Mouse (Mus musculus) forebrain, embryonic 14.5 days (tissue): ENCODE data around the gene Accs. TPM values are rescaled to one million over a fixed set of nuclear protein-coding genes. Genes with fewer than 3 reads are reported as not detected.

Source experiments
- ATAC-seq: fragments of 200-750 bp; cut with Nextera tagmentation; 2 replicates; pipeline ENCODE4 v1.8.0; 2017; ENCODE audit warnings: mild to moderate bottlenecking, moderate library complexity
- DNase-seq: peaks from one replicate; pipeline ENCODE4 v3.0.0-alpha.2; 2015; ENCODE audit warnings: low spot score
- H3K27ac ChIP-seq: fragments of 300-500 bp; sonication (generic); 2 replicates; pipeline ENCODE4 v1.5.1; 2014; ENCODE audit warnings: low read depth, mild to moderate bottlenecking, control low read depth, low read length, moderate library complexity
- H3K27me3 ChIP-seq: fragments of 300-500 bp; sonication (generic); replicated peaks from 2 replicates; pipeline ENCODE4 v1.6.1; 2014; ENCODE audit warnings: low read length, control low read depth, mixed read lengths; ENCODE audit not compliant: control insufficient read depth, insufficient read depth
- H3K36me3 ChIP-seq: fragments of 300-500 bp; sonication (generic); 2 replicates; pipeline ENCODE4 v1.6.1; 2014; ENCODE audit warnings: low read length, control low read depth; ENCODE audit not compliant: control insufficient read depth, insufficient read depth
- H3K4me1 ChIP-seq: fragments of 300-500 bp; sonication (generic); 2 replicates; pipeline ENCODE4 v1.6.1; 2014; ENCODE audit warnings: antibody characterized with exemption, low read length, control low read depth; ENCODE audit not compliant: control insufficient read depth, insufficient read depth
- H3K4me2 ChIP-seq: fragments of 300-500 bp; sonication (generic); 2 replicates; pipeline ENCODE4 v1.6.1; 2014; ENCODE audit warnings: mild to moderate bottlenecking, control low read depth, low read length
- H3K4me3 ChIP-seq: fragments of 300-500 bp; sonication (generic); 2 replicates; pipeline ENCODE4 v1.5.1; 2014; ENCODE audit warnings: low read depth, low read length, control low read depth
- H3K9ac ChIP-seq: fragments of 300-500 bp; sonication (generic); 2 replicates; pipeline ENCODE4 v1.6.1; 2014; ENCODE audit warnings: mild to moderate bottlenecking, low read length, control low read depth, moderate library complexity
- H3K9me3 ChIP-seq: fragments of 300-500 bp; sonication (generic); replicated peaks from 2 replicates; pipeline ENCODE4 v1.6.1; 2016; ENCODE audit warnings: low read length, control low read depth, mixed read lengths; ENCODE audit not compliant: control insufficient read depth
- WGBS: fragments of 180-500 bp; shearing (Covaris S2); extraction: QIAGEN DNeasy Blood & Tissue Kit; methylation state at CpG from one replicate; pipeline ENCODE4 v1.1.7; 2014; 5-methylcytosine and 5-hydroxymethylcytosine counted together
- polyA plus RNA-seq: library from polyadenylated mRNA; unstranded; fragments of >200 nt; fragmentation: Nextera tagmentation; extraction: Ambion mirVana; gene quantifications from 2 replicates; pipeline ENCODE4 v1.2.1, GENCODE M21; 2014

The Accs gene
- polyA plus RNA-seq, 1 experiment from 2014 or later, result 8.0 TPM

DNA sequence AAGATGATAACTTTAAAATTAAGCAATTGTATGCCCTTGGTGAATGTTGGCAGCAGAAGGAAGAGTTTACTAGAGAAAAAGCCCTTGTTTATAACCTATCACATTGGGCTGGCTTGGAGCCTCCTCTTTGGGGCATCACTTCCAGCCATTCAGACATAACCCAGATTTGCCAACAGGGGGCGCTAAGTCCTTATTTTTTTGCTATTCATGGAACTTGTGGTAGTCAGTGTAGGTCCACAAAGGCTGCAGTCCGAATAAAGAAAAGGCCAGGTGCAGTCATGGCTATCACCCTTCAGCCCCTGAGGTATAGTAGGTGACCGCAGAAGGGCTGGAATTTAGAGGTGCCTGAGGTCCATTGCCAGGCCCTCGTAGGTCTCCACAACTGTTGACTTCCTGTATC lies 21.1 kb upstream of the Accs start:
- Histone ChIP-seq H3K4me1 (0 out of 2 replicates have a peak, but pooled peaks cover 3% of the 10 kb centered on the region), H3K27me3 (no peaks in the 10 kb centered on the region), H3K4me3 (no peak overlapping the region), H3K36me3 (no peaks in the 10 kb centered on the region), H3K9ac (no peak overlapping the region), H3K27ac (no peak overlapping the region), H3K9me3 (no peaks in the 10 kb centered on the region), H3K4me2 (no peak overlapping the region)
- peak; percentile 71 for ATAC-seq
- WGBS, result 38% methylated on average over 4 of the region's 4 CpGs
- DNase-seq, result peak; percentile 85

DNA sequence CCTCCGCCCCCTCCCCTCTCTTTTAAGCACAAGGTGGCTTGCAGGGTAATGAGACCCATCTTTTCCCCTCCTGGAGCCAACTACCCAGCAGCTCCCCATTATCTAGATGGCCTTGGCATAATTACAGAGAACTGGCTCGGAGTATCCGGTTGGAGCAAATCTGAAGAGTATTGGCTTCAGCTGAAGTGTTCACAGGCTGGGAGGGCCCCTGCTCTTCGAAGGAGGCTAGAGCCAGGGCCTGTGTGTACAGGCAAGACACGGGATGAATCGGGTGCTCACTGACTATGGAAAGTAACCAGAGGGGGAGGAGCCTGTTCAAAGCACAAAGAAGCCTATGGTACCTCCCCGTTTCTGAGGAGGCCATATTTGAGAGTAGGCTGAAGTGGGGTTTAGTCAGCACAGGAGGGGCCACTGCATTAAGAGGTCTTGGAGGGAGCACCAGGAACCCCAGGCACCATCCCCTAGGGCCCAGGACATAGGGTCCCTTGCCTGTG lies 19.4 kb upstream of the Accs start, which contains the start of gene Accsl:
Gene Accsl (minus strand): TSS at position 51 of the 494 bp plus-strand sequence.
- Histone ChIP-seq H3K27me3 (no peaks in the 10 kb centered on the region), H3K4me2 (no peak within 1 kb of the TSS), H3K36me3 (no peaks in the 10 kb centered on the region), H3K9ac (no peak within 1 kb of the TSS), H3K4me3 (no peak within 1 kb of the TSS), H3K9me3 (no peaks in the 10 kb centered on the region), H3K4me1 (0 out of 2 replicates have a peak, but pooled peaks cover 3% of the 10 kb centered on the region), H3K27ac (no peak within 1 kb of the TSS)
- WGBS, result 51% methylated on average over 7 of the region's 7 CpGs
- peak; percentile 20 for DNase-seq
- peak; percentile 8; the same call in 1 of the 2 replicates for ATAC-seq

DNA sequence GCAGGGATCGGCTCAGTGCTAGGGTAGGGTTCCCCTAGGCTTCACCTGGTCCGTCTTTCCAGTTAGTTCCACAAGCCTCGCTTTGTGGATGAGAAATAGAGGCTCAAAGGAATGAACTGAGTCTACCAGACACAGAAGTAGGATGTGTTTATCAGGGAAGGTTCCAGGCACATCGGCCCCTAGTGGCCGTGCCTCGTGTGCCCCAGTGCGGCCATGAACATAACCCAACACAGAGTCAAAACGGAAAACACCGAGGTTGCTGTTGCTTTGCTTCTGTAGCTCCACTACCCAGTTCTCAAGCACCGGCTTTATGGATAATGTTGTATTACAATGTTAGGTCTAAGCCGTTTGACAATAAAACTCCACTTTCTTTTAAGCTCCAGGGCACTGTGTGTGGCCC lies 18.8 kb upstream of the Accs start:
- Histone ChIP-seq H3K27me3 (no peaks in the 10 kb centered on the region), H3K36me3 (no peaks in the 10 kb centered on the region), H3K4me3 (no peak overlapping the region), H3K9ac (no peak overlapping the region), H3K4me2 (no peak overlapping the region), H3K9me3 (no peaks in the 10 kb centered on the region), H3K27ac (no peak overlapping the region), H3K4me1 (0 out of 2 replicates have a peak, but pooled peaks cover 3% of the 10 kb centered on the region)
- WGBS, result 88% methylated on average over 11 of the region's 11 CpGs
- ATAC-seq (no peak), DNase-seq (no peak)

DNA sequence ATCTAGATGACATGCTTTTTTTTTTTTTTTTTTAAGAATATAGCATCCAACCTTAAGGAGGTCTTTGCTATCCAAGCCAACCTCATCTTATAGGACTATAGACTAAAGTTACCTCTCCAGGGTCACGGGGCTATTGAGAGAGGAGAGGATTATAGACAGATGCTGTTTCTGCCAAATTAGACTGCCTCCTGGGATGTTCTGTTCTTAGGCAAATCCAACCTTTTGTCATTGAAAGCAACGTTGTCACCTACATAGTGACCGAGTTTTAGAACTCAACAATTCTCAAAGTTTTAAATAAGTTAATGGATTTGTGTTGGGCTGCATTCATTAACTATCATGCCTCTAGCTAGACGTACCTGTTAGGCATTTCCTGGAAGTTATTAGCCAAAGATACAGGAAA lies 13.5 kb upstream of the Accs start:
- H3K4me2 ChIP-seq, result no peak overlapping the region
- H3K4me1 ChIP-seq, result no peaks in the 10 kb centered on the region
- no peaks in the 10 kb centered on the region for H3K36me3 ChIP-seq
- 55% methylated on average over 4 of the region's 4 CpGs for WGBS
- H3K27ac ChIP-seq, result no peak overlapping the region
- no peak for ATAC-seq
- no peaks in the 10 kb centered on the region for H3K27me3 ChIP-seq
- H3K9me3 ChIP-seq, result no peaks in the 10 kb centered on the region
- H3K4me3 ChIP-seq, result no peak overlapping the region
- no peak overlapping the region for H3K9ac ChIP-seq
- DNase-seq, result no peak

DNA sequence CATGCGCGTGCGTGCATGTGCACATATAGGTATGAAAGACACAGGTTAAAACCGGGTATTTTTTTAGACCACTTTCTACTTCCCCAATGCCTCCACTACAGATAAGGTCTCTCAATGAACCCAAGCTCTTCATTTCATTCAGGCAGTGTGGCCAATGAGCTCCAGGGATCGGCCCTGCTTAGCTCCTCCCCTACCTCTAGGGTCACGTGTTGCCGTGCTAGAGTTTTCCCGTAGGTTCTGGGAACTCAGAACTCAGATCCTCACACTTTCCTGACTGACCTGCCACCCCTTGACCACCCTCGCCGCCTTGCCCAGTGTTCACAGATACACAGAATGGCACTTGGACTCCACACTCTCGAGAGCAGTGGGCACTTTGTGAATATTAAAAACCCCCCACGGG lies 9.1 kb upstream of the Accs start:
- no peak overlapping the region for H3K4me3 ChIP-seq
- no peaks in the 10 kb centered on the region for H3K36me3 ChIP-seq
- no peaks in the 10 kb centered on the region for H3K9me3 ChIP-seq
- no peaks in the 10 kb centered on the region for H3K4me1 ChIP-seq
- ATAC-seq, result no peak
- no peak for DNase-seq
- 76% methylated on average over 12 of the region's 12 CpGs for WGBS
- H3K4me2 ChIP-seq, result no peak overlapping the region
- H3K27ac ChIP-seq, result no peak overlapping the region
- no peaks in the 10 kb centered on the region; the same call in 1 of the 2 replicates for H3K27me3 ChIP-seq
- no peak overlapping the region for H3K9ac ChIP-seq

DNA sequence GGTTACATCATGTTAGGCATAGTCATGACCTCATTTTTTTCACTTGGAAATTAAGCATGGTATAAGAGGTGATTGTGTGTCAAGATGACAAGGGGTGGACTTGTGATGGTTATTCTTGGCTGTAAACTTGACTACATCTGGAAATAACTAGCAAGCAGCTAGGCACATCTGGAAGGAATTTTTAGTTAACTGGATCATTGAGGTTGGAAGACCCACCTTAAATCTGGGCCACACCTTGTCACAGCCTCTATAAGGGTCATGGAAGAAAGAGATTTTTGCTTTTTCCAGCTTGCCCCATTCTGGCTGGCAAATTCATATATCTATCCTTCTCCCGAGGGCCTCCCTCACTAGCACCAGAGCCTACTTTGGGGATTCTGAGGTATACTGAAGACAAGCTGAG lies 1.6 kb upstream of the Accs start:
- H3K9me3 ChIP-seq, result no peaks in the 10 kb centered on the region

DNA sequence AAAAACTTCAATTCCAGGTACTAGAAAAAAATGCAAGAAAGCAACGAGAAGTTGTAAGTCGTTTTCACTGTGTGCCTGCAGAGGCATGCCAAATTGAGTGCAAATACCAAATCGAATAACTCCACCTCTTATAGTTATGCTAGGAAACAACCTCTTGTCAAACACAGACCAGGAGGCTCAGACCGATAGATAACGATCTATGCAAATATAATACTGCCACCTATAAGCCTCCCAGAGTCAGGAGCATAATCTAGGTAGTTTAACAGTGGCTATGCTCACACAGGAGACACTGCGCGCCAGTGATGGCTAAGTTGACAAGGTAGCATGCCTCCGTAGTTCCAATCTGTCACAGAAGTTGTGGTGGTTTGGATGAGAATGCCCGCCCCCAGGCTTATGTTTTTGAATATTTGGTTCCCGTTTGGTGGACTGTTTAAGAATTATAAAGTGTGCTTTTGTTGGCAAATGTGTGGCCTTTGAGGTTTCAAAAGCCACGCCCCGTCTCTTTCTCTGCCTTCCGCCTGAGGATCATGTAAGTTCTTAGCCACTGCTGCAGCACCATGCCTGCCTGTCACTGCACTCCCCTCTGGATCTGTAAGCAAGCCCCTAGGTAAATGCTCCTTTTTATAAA lies 688 bp upstream of the Accs start:
- Histone ChIP-seq H3K4me1 (peaks cover 9% of the 10 kb centered on the region; the same call in 1 of the 2 replicates), H3K4me2 (peak overlapping the region; percentile 70), H3K4me3 (peak overlapping the region; percentile 65; the same call in 1 of the 2 replicates), H3K36me3 (peaks cover 13% of the 10 kb centered on the region), H3K27ac (no peak overlapping the region), H3K9ac (0 out of 2 replicates have a peak overlapping the region, but pooled peaks have one; percentile 78), H3K27me3 (no peaks in the 10 kb centered on the region; the same call in 1 of the 2 replicates), H3K9me3 (no peaks in the 10 kb centered on the region)
- no peak for DNase-seq
- 47% methylated on average over 13 of the region's 13 CpGs for WGBS
- no peak for ATAC-seq

More for the DNA sequence above, 1.6 kb upstream of the Accs start:
- H3K27me3 ChIP-seq, result no peaks in the 10 kb centered on the region; the same call in 1 of the 2 replicates
- WGBS, result 97% methylated on average over 1 of the region's 1 CpGs
- H3K9ac ChIP-seq, result no peak overlapping the region
- H3K36me3 ChIP-seq, result peaks cover 9% of the 10 kb centered on the region; the same call in 1 of the 2 replicates
- H3K4me2 ChIP-seq, result no peak overlapping the region
- H3K27ac ChIP-seq, result no peak overlapping the region
- peaks cover 9% of the 10 kb centered on the region; the same call in 1 of the 2 replicates for H3K4me1 ChIP-seq
- ATAC-seq (no peak), DNase-seq (no peak)
- H3K4me3 ChIP-seq, result no peak overlapping the region

DNA sequence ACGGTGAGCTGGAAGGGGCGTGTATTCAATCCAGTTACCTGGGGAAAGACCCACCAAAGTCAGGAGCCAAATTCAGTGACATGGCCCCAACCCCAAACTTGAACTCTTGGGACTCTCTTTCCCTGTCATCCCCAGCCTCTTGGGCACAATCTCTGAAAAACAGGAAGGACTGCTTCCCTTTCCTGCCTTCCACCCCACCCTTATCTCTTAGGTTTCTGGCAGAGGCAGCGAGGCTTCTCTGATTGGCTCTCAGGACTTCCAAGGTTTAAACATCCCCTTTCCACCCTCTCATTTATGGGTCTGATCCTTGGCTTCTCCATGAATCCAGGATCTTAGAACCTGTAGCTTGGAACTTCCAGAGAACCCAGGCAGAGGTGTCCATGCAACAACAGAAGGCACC lies 8.4 kb downstream of the Accs start:
- WGBS, result 98% methylated on average over 3 of the region's 3 CpGs
- ATAC-seq (no peak), DNase-seq (no peak)
- Histone ChIP-seq H3K4me3 (no peak overlapping the region), H3K27ac (no peak overlapping the region), H3K27me3 (no peaks in the 10 kb centered on the region), H3K4me2 (no peak overlapping the region), H3K9me3 (no peaks in the 10 kb centered on the region), H3K36me3 (peaks cover 73% of the 10 kb centered on the region), H3K9ac (no peak overlapping the region), H3K4me1 (no peaks in the 10 kb centered on the region)

DNA sequence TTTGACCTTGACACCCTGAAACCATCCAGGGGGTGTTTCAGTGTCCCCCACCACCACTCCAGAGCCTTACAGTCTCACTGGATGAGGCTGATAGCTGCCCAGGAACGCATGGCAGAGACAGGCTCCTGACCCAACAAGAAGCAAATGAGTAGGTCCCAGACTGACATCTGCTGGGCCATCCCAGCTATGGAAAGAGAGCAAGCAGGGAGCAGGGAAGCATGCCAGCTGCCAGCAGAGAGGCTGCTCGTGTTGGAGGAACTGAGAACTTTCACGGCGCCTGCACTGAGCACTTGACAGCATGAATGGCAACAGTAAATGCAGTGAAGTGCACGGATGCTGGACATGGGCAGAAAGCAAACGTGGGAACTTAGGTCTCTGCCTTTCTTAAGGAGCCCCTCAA lies 9.6 kb downstream of the Accs start:
- Histone ChIP-seq H3K36me3 (peaks cover 75% of the 10 kb centered on the region), H3K27ac (no peak overlapping the region), H3K9me3 (no peaks in the 10 kb centered on the region), H3K4me3 (no peak overlapping the region), H3K4me1 (no peaks in the 10 kb centered on the region), H3K9ac (no peak overlapping the region), H3K4me2 (no peak overlapping the region), H3K27me3 (no peaks in the 10 kb centered on the region)
- 71% methylated on average over 6 of the region's 6 CpGs for WGBS
- ATAC-seq (no peak), DNase-seq (no peak)
